Mouse (Mus musculus) erythroblast, embryonic 14.5 days (primary cell): ENCODE data around the gene Ect2l.

Experiments used
- GATA1 ChIP-seq: IDR thresholded peaks from 2 replicates; pipeline ENCODE4 v1.6.1; 2012; ENCODE audit warnings: low read length, inconsistent platforms, mixed read lengths
- TAL1 ChIP-seq: IDR thresholded peaks from 3 replicates; pipeline ENCODE4 v1.6.1; 2012; ENCODE audit warnings: low read length, inconsistent platforms, mixed read lengths

GRCm38 (mm10) chr10:18162435-18162971 lies 48.2 kb downstream of the Ect2l start:
- TF ChIP-seq TAL1, result no peak
- no peak for TF ChIP-seq GATA1
